Mouse (Mus musculus) small intestine, adult 2 months (tissue): ENCODE measurements around the gene Usf2.

Source experiments
- CTCF ChIP-seq: fragments of 200-500 bp; IDR thresholded peaks from 2 replicates; pipeline ENCODE4 v1.5.1; 2012; ENCODE audit warnings: low read depth, mild to moderate bottlenecking, control low read depth, inconsistent platforms, low read length, moderate library complexity, mixed read lengths; ENCODE audit not compliant: insufficient replicate concordance, insufficient read length; ENCODE audit errors: extremely low read depth
- POLR2A ChIP-seq: fragments of 200-500 bp; IDR thresholded peaks from 2 replicates; pipeline ENCODE4 v1.6.1; 2012; ENCODE audit warnings: low read depth, mild to moderate bottlenecking, control low read depth, inconsistent platforms, low read length, moderate library complexity

- TF ChIP-seq CTCF, result no peak
- no peak for TF ChIP-seq POLR2A
These were observed 32.5 kb downstream of the Usf2 start for GRCm38 (mm10) chr7:30924071-30924470.
